Mouse (Mus musculus) liver, embryonic 16.5 days (tissue): Measurements from ENCODE around the gene Ank2. TPM values are rescaled to one million over a fixed set of nuclear protein-coding genes. Genes with fewer than 3 reads are reported as not detected.
A peak's percentile ranks its signal among the peaks of the same experiment; 100 is the strongest.

Source experiments
- ATAC-seq: fragments of 200-750 bp; cut with Nextera tagmentation; 2 replicates; pipeline ENCODE4 v1.8.0; 2017; ENCODE audit warnings: low read depth, mild to moderate bottlenecking, moderate number of reproducible peaks, moderate library complexity
- H3K27ac ChIP-seq: fragments of 300-500 bp; sonication (generic); 2 replicates; pipeline ENCODE4 v1.5.1; 2014; ENCODE audit warnings: mild to moderate bottlenecking, low read length
- H3K27me3 ChIP-seq: fragments of 300-500 bp; sonication (generic); 2 replicates; pipeline ENCODE4 v1.6.1; 2014; ENCODE audit warnings: low read depth, low read length, mixed read lengths; ENCODE audit not compliant: control insufficient read depth, insufficient read depth
- H3K36me3 ChIP-seq: fragments of 300-500 bp; sonication (generic); 2 replicates; pipeline ENCODE4 v1.6.1; 2014; ENCODE audit warnings: mild to moderate bottlenecking; ENCODE audit not compliant: control insufficient read depth, insufficient read depth
- H3K4me1 ChIP-seq: fragments of 300-500 bp; sonication (generic); 2 replicates; pipeline ENCODE4 v1.6.1; 2014; ENCODE audit warnings: low read depth, low read length, mixed read lengths; ENCODE audit not compliant: control insufficient read depth
- H3K4me2 ChIP-seq: fragments of 300-500 bp; sonication (generic); 2 replicates; pipeline ENCODE4 v1.6.1; 2014; ENCODE audit warnings: low read depth, low read length, mixed read lengths
- H3K4me3 ChIP-seq: fragments of 300-500 bp; sonication (generic); 2 replicates; pipeline ENCODE4 v1.5.1; 2014; ENCODE audit warnings: low read depth, mild to moderate bottlenecking, low read length
- H3K9ac ChIP-seq: fragments of 300-500 bp; sonication (generic); 2 replicates; pipeline ENCODE4 v1.6.1; 2014; ENCODE audit warnings: low read depth, low read length
- H3K9me3 ChIP-seq: fragments of 300-500 bp; sonication (generic); replicated peaks from 2 replicates; pipeline ENCODE4 v1.6.1; 2016; ENCODE audit warnings: low read length; ENCODE audit not compliant: control insufficient read depth
- WGBS: fragments of 180-500 bp; shearing (Covaris S2); extraction: QIAGEN DNeasy Blood & Tissue Kit; methylation state at CpG from one replicate; pipeline ENCODE4 v1.1.7; 2014; ENCODE audit not compliant: insufficient replicate concordance; 5-methylcytosine and 5-hydroxymethylcytosine counted together
- polyA plus RNA-seq: library from polyadenylated mRNA; unstranded; fragments of >200 nt; fragmentation: Nextera tagmentation; extraction: Ambion mirVana; gene quantifications from 2 replicates; pipeline ENCODE4 v1.2.1, GENCODE M21; 2015

The Ank2 gene
- polyA plus RNA-seq, 1 experiment from 2014 or later, result 10.4 TPM

DNA sequence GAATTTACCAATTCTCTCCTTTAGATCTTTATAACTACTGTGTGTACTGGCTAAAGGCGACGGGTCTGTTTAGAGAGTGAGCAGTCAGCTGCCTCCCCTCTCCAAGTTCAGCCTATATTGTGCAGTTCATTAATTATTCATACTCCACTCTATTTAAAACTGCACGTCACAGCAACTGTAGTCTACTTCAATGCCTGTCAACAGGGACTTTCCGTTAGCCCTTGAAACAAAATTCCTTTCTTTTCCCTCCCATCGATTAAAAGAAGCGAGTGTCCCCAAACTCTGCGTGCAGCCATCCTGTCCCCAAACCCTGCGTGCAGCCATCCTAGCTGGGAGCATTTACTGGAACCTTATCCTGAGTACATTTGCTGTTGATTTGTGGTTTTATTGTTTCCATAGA lies 502.4 kb downstream of the Ank2 start:
- H3K9me3 ChIP-seq, result no peaks in the 10 kb centered on the region
- no peak overlapping the region for H3K9ac ChIP-seq
- H3K27ac ChIP-seq, result no peak overlapping the region
- H3K4me2 ChIP-seq, result no peak overlapping the region
- WGBS, result 73% methylated on average over 8 of the region's 8 CpGs
- H3K4me3 ChIP-seq, result no peak overlapping the region
- no peaks in the 10 kb centered on the region for H3K4me1 ChIP-seq
- no peaks in the 10 kb centered on the region; the same call in 1 of the 2 replicates for H3K27me3 ChIP-seq
- H3K36me3 ChIP-seq, result no peaks in the 10 kb centered on the region
- no peak for ATAC-seq

DNA sequence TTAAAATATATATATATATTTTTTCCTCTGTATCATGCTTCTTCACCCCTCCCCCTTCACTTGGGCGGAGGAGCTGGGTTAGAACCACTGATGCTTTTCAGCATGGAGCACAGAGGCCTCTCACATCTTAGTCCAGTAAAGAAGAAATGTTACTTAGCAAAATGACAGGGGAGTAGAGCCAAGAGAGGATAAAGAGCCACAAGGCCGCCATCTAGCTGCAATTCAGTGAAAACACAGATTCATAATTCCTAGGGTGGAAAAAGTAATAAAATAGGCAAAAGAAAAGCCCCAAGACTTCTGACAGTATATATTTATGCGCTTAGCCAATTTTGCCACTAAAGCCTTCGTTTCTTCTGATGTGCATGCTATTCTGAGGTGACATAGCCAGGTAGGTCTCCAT lies 503.2 kb downstream of the Ank2 start:
- WGBS, result 51% methylated on average over 4 of the region's 4 CpGs
- Histone ChIP-seq H3K27me3 (no peaks in the 10 kb centered on the region; the same call in 1 of the 2 replicates), H3K4me1 (no peaks in the 10 kb centered on the region), H3K9me3 (no peaks in the 10 kb centered on the region), H3K27ac (no peak overlapping the region), H3K4me2 (no peak overlapping the region), H3K36me3 (no peaks in the 10 kb centered on the region), H3K4me3 (no peak overlapping the region), H3K9ac (no peak overlapping the region)
- ATAC-seq, result no peak

DNA sequence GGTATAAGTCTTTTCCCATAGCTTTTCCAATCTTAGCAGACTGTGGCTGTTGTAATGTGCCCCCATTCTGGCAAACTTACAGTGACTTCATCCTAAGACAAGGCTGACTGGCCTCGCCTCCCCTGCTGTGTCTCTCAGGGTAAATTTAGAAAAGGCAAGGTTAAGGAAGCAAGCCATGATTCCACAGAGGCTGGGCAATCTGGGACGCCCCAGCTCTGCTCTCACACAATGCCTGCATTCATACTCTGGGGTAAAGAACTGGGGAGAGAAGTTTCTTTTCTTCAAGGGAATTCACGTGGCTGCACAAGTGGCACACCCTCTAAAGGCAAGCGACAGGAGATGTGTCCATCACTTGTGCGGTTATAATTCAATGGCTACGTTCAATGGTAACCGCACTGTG lies 505.0 kb downstream of the Ank2 start:
- H3K4me3 ChIP-seq, result no peak overlapping the region
- H3K36me3 ChIP-seq, result no peaks in the 10 kb centered on the region
- no peak overlapping the region for H3K27ac ChIP-seq
- H3K9me3 ChIP-seq, result no peaks in the 10 kb centered on the region
- ATAC-seq, result no peak
- 71% methylated on average over 7 of the region's 7 CpGs for WGBS
- H3K4me1 ChIP-seq, result no peaks in the 10 kb centered on the region
- no peak overlapping the region for H3K9ac ChIP-seq
- no peak overlapping the region for H3K4me2 ChIP-seq
- H3K27me3 ChIP-seq, result no peaks in the 10 kb centered on the region; the same call in 1 of the 2 replicates

DNA sequence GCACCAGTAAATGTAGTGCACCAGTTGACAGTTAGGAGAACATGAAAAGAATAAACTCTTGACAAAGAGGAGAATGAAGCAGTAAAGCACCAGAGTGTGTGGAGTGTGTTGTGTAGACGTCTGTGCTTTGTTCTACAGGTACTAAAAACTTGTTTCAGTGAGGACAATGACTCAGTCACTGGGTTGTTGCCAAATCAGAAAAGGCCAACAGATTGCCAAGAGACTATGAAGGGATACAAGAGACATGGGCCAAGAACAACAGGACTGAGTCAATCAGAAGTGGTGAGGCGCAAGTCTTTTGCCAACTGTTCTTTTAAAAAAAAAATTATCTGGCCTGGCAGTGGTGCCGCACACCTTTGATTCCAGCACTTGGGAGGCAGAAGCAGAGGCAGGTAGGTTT lies 509.2 kb downstream of the Ank2 start:
- Histone ChIP-seq H3K4me3 (no peak overlapping the region), H3K36me3 (no peaks in the 10 kb centered on the region), H3K9me3 (no peaks in the 10 kb centered on the region), H3K9ac (no peak overlapping the region), H3K4me1 (no peaks in the 10 kb centered on the region), H3K27me3 (no peaks in the 10 kb centered on the region), H3K4me2 (no peak overlapping the region), H3K27ac (no peak overlapping the region)
- WGBS, result 64% methylated on average over 3 of the region's 3 CpGs
- no peak for ATAC-seq

DNA sequence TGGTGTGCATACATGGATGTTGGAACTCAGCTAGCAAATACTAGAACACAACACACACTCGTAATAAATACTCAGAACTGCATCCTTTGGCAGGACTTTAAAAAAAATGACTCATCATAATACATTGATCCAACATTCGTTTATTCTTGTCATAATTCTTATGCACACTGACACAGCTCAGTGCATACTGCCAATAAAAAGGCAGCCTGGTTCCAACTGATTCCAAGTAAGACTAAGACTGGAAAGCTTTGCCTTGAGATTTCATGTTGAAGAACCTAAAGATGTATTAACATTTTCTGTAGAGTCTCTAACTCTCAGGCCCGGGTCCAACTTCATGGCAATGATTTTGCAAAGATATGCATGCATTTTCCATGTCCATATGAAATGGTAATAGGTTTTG lies 512.5 kb downstream of the Ank2 start:
- no peaks in the 10 kb centered on the region for H3K4me1 ChIP-seq
- H3K4me3 ChIP-seq, result no peak overlapping the region
- H3K4me2 ChIP-seq, result no peak overlapping the region
- no peaks in the 10 kb centered on the region for H3K9me3 ChIP-seq
- H3K27ac ChIP-seq, result no peak overlapping the region
- no peak for ATAC-seq
- no peaks in the 10 kb centered on the region for H3K27me3 ChIP-seq
- 54% methylated on average over 3 of the region's 3 CpGs for WGBS
- H3K36me3 ChIP-seq, result no peaks in the 10 kb centered on the region
- H3K9ac ChIP-seq, result no peak overlapping the region

DNA sequence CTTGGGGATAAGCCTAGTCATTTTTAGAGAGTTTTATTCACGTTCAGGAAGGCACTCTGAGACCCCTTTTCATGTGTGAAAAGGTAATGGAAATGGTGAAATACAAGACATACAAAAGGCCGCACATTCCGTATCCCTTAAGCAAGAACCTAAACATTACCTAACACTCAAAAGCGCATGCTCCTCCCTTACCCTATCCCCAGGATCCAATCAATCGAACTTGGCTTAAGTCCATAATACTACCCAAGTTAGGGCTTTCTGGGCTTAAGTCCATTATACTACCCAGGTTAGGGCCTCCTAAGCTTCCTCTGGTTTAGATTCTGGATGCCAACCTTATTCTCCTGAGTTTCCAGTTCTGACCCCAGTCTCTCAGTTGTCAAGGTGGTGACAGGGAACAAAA lies 516.3 kb downstream of the Ank2 start:
- H3K27me3 ChIP-seq, result no peaks in the 10 kb centered on the region
- no peaks in the 10 kb centered on the region for H3K9me3 ChIP-seq
- H3K9ac ChIP-seq, result no peak overlapping the region
- ATAC-seq, result peak; percentile 53; the same call in 1 of the 2 replicates
- H3K4me1 ChIP-seq, result no peaks in the 10 kb centered on the region
- H3K4me3 ChIP-seq, result no peak overlapping the region
- no peaks in the 10 kb centered on the region for H3K36me3 ChIP-seq
- WGBS, result 56% methylated on average over 5 of the region's 5 CpGs
- H3K4me2 ChIP-seq, result no peak overlapping the region
- H3K27ac ChIP-seq, result no peak overlapping the region

DNA sequence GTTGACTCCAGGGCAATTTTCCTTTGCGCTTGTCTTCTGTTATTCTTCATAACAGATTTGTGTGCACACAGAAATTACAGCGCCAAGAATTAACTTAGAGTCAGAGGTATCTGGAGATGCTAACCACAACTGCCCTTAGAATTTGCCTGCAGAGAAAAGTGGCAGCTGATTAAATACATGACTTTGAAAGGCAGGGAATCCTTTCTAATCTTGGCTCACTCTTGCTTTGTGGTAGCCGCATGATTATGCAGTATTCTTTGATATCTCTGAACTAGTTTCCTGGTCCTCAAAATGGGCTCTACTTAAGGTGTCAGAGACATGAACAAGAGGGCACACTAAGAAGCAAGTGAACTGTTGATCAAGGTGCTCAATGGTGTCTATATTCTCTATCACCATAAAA lies 518.0 kb downstream of the Ank2 start:
- Histone ChIP-seq H3K4me1 (no peaks in the 10 kb centered on the region), H3K27ac (no peak overlapping the region), H3K4me3 (no peak overlapping the region), H3K36me3 (no peaks in the 10 kb centered on the region), H3K9ac (no peak overlapping the region), H3K4me2 (no peak overlapping the region), H3K9me3 (no peaks in the 10 kb centered on the region), H3K27me3 (no peaks in the 10 kb centered on the region)
- 72% methylated on average over 3 of the region's 3 CpGs for WGBS
- ATAC-seq, result no peak

DNA sequence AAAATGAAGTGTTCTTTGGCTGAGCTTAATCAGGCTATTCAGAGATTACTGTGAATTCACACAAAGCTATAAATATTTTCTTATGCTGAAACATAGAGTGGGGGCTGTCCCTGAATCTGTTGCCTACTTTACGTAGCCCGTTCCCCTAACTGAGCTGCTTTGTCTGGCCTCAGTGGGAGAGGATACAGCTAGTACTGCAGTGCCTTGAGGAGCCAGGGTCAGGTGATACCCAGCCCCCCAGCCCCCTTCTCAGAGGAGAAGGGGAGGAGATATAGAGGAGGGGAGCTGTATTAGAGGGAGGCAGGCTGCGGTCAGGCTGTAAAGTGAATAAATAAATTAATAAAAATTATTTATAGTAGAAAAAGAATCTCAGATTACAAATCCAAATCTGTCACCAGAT lies 519.5 kb downstream of the Ank2 start:
- Histone ChIP-seq H3K27me3 (no peaks in the 10 kb centered on the region), H3K4me1 (no peaks in the 10 kb centered on the region), H3K4me2 (no peak overlapping the region), H3K9me3 (no peaks in the 10 kb centered on the region), H3K4me3 (no peak overlapping the region), H3K36me3 (no peaks in the 10 kb centered on the region), H3K27ac (no peak overlapping the region), H3K9ac (no peak overlapping the region)
- WGBS, result 73% methylated on average over 3 of the region's 3 CpGs
- no peak for ATAC-seq

DNA sequence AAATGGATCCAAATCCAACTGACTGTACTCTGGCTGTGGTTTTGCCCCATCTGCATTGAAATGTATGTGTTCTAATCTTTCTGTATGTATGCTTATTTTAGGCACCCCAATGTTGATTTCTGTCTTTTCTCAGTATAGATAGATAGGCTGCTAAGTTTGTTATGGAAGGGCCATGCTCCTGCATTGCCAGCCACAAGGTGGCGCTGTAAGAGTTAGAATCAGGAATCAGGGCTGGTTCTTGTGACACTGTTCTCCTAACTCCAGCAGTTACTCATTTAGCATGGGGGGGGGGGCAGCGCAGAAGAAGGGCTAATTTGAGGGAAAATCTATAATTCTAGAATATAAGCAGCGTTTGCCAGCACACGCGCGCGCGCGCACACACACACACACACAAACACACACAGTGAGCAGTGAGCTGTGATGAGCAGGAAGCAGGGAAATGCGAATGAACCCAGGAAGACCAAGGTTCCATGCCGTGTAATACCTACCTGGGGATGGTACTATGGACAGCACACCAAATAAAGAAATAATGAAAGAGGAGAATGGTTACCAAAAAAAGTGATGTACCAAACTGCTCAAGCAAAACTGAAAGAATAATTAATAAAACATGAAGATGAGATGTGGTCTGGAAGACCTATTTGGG lies 520.3 kb downstream of the Ank2 start:
- ATAC-seq, result no peak
- Histone ChIP-seq H3K9ac (no peak overlapping the region), H3K4me3 (no peak overlapping the region), H3K4me1 (no peaks in the 10 kb centered on the region), H3K4me2 (no peak overlapping the region), H3K27ac (no peak overlapping the region), H3K36me3 (no peaks in the 10 kb centered on the region), H3K27me3 (no peaks in the 10 kb centered on the region), H3K9me3 (no peaks in the 10 kb centered on the region)
- WGBS, result 57% methylated on average over 11 of the region's 11 CpGs
